Mouse (Mus musculus): Measurements from ENCODE around the gene Sertad1.

DNA sequence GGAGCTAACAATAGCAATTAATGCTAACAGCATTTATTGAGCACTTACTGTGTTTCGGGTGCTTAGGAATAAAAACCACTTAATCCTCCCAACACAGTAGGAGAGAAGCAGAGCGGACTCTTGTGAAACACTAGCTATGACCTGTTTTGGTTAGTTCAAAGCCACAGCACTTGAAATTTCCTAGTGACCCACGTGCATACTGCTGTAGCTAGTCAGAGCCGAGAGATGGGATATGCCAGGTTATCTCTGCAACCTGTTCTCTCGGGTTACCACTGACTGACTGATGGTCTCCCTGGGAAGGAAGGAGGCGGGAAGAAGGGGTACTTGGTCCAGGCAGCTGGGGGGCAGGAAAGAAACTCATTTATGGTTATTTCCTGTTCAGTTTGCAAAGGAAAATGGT lies 26.2 kb upstream of the Sertad1 start:
- TF ChIP-seq CTCF (IDR thresholded peaks at IDR 0.05; ENCODE audit: insufficient read depth, low read length) = no peak
- no peak for TF ChIP-seq POLR2A (IDR thresholded peaks at IDR 0.05; ENCODE audit: borderline replicate concordance, extremely low read depth, low read depth, low read length)

Measured in lung, adult 2 months (tissue).